Mouse (Mus musculus) intestine, embryonic 14.5 days (tissue): ENCODE results near the gene Ostm1. TPM values are rescaled to one million over a fixed set of nuclear protein-coding genes. Genes with fewer than 3 reads are reported as not detected.

Experiments
- ATAC-seq: fragments of 200-750 bp; cut with Nextera tagmentation; replicated peaks from 2 replicates; pipeline ENCODE4 v1.8.0; 2017; ENCODE audit warnings: low read depth, moderate number of reproducible peaks, moderate TSS enrichment, moderate library complexity; ENCODE audit not compliant: low FRiP score, low TSS enrichment
- DNase-seq: peaks from one replicate; pipeline ENCODE4 v3.0.0-alpha.2; 2018; ENCODE audit warnings: low spot score
- H3K27ac ChIP-seq: fragments of 300-500 bp; sonication (generic); 2 replicates; pipeline ENCODE4 v1.5.1; 2014; ENCODE audit warnings: low read depth, mild to moderate bottlenecking, control low read depth
- H3K27me3 ChIP-seq: fragments of 300-500 bp; sonication (generic); replicated peaks from 2 replicates; pipeline ENCODE4 v1.6.1; 2014; ENCODE audit warnings: low read length, control low read depth; ENCODE audit not compliant: control insufficient read depth, insufficient read depth
- H3K36me3 ChIP-seq: fragments of 300-500 bp; sonication (generic); 2 replicates; pipeline ENCODE4 v1.6.1; 2014; ENCODE audit warnings: low read length, control low read depth; ENCODE audit not compliant: control insufficient read depth, insufficient read depth
- H3K4me1 ChIP-seq: fragments of 300-500 bp; sonication (generic); replicated peaks from 2 replicates; pipeline ENCODE4 v1.6.1; 2014; ENCODE audit warnings: low read length, control low read depth, mixed read lengths; ENCODE audit not compliant: control insufficient read depth, insufficient read depth
- H3K4me2 ChIP-seq: fragments of 300-500 bp; sonication (generic); 2 replicates; pipeline ENCODE4 v1.6.1; 2014; ENCODE audit warnings: low read length
- H3K4me3 ChIP-seq: fragments of 300-500 bp; sonication (generic); 2 replicates; pipeline ENCODE4 v1.5.1; 2014; ENCODE audit warnings: low read depth, low read length, control low read depth, mixed read lengths
- H3K9ac ChIP-seq: fragments of 300-500 bp; sonication (generic); 2 replicates; pipeline ENCODE4 v1.6.1; 2014; ENCODE audit warnings: mild to moderate bottlenecking, low read length
- H3K9me3 ChIP-seq: fragments of 300-500 bp; sonication (generic); 2 replicates; pipeline ENCODE4 v1.6.1; 2016; ENCODE audit warnings: low read length, control low read depth; ENCODE audit not compliant: control insufficient read depth
- WGBS: fragments of 180-500 bp; shearing (Covaris S2); extraction: QIAGEN DNeasy Blood & Tissue Kit; methylation state at CpG from one replicate; pipeline ENCODE4 v1.1.7; 2014; 5-methylcytosine and 5-hydroxymethylcytosine counted together
- polyA plus RNA-seq: library from polyadenylated mRNA; unstranded; fragments of >200 nt; fragmentation: Nextera tagmentation; extraction: Ambion mirVana; gene quantifications from 2 replicates; pipeline ENCODE4 v1.2.1, GENCODE M21; 2014

Gene Ostm1
- polyA plus RNA-seq, result 13.0 and 13.7 TPM in 2 replicates

- Histone ChIP-seq H3K9me3 (peaks cover 4% of the 10 kb centered on the region; the same call in 1 of the 2 replicates), H3K9ac (no peak within 1 kb of the TSS), H3K4me2 (0 out of 2 replicates have a peak within 1 kb of the TSS, but pooled peaks have one; percentile 11), H3K4me3 (no peak within 1 kb of the TSS; the same call in 1 of the 2 replicates), H3K36me3 (no peaks in the 10 kb centered on the region), H3K4me1 (no peaks in the 10 kb centered on the region), H3K27me3 (peaks cover 98% of the 10 kb centered on the region), H3K27ac (no peak within 1 kb of the TSS)
- ATAC-seq (no peak), DNase-seq (no peak)
- WGBS, result under 1% methylated on average over 43 of the region's 43 CpGs
Observed at GRCm38 (mm10) chr10:42583157-42583872, at the start of gene Ostm1, which contains the start of gene Nr2e1. Gene Ostm1, plus strand, starts transcription at chr10:42583822. Gene Nr2e1, minus strand, starts transcription at chr10:42583632.

DNA sequence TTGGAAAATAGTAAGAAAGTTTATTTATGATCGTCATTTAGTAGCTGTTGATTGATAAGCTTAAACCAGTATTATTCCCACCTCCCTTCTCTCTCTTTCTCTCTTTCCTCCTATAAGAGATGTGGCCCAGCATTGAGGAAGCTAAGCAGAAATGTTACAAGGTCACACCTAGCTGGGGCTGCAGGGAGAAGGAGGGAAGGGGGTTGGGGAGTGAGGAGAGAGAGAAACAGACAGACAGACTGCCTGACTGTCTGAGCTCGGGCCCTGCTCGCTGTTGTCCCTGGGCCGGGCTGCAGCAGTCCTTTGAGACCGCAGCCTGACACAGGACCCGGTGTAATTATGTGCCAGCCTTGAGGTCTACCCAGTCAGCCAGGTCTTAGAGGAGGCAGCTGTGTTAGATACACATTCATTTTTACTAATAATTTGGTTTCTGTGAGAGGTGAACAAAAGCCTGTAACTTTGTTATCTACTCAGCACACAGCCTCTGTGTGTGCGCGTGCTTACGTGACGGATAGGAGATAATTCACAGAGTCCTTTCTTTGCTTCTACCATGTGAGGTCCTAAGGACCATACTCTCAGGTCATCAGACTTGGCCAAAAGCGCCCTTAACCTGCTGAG, 49.7 kb upstream of the Ostm1 start:
- no peak for ATAC-seq

DNA sequence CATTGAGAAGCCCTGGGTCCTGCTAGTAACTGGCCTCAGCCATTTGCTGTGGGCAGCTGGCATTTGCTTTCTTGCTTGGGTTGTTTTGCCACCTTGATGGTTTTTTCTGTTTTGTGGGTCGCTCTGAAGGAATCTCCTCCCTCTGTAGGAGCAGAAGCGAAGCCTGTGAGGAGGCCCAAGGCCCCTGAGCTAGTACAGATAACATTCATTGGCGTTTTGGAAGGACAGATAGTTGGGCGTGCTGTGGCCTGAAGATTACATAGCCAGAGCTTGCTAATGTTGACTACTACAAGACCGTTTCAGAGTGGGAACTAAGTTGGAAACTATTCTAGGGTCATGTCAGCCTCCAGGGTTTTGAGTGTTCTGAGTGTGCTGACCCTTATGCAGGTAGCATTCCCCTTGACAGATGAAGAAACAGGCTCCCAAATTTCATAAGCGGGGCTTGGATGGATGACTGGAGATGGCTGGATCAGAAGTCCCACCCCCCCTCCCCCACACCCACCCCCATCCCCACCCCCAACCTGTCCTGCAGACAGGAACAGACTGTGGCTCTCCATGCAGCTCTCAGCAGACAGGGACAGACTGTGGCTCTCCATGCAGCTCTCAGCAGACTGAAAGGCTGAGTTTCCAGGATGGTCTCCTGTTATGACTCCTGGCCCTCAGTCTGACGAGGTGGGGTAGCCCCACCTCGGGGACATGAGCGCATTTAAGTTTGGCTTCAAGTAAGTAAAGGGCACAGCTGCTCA, 45.9 kb upstream of the Ostm1 start:
- 87% methylated on average over 9 of the region's 9 CpGs for WGBS

More for the DNA sequence above, 49.7 kb upstream of the Ostm1 start:
- H3K9me3 ChIP-seq, result no peaks in the 10 kb centered on the region
- no peak overlapping the region for H3K4me2 ChIP-seq
- H3K36me3 ChIP-seq, result peaks cover 56% of the 10 kb centered on the region
- no peak overlapping the region for H3K4me3 ChIP-seq
- H3K9ac ChIP-seq, result no peak overlapping the region
- no peak for DNase-seq
- H3K27ac ChIP-seq, result no peak overlapping the region
- no peaks in the 10 kb centered on the region for H3K4me1 ChIP-seq
- WGBS, result 87% methylated on average over 11 of the region's 11 CpGs
- H3K27me3 ChIP-seq, result no peaks in the 10 kb centered on the region

DNA sequence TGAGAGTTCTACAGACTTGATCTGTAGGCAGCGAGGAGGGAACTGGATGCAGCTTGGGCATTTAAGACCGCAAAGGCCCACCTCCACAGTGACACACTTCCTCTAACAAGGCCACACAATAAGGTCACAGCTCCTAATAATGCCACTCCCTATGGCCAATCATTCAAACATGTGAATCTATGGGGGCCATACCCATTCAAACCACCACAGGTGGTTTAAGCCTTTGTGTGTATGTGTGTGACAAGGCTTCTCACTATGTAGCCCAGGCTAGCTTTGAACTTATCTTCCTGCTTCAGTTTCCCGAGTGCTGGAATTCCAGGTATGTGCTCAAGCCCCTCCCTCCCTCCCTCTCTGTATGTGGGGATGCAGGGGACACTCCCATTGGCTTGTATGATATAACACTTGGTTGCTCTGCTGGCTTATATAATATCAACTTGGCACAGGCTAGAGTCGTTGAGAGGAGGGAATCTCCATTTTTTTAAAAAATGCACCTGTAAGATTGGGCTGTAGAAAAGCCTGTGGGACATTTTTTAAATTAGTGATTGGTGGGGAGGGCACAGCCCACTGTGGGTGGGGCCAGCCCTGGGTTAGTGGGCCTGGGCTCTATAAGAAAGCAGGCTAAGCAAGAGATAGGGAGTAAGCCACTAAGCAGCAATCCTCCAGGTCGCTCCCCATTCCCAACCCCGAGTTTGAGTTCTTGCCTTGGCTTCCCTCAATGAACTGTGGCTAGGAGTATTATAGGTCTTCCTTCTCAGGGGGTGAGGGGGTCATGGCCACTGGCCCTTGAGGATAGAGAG, 37.7 kb upstream of the Ostm1 start:
- Histone ChIP-seq H3K9me3 (no peaks in the 10 kb centered on the region), H3K27ac (no peak overlapping the region), H3K36me3 (no peaks in the 10 kb centered on the region), H3K27me3 (no peaks in the 10 kb centered on the region), H3K4me1 (no peaks in the 10 kb centered on the region), H3K4me3 (no peak overlapping the region), H3K4me2 (no peak overlapping the region), H3K9ac (no peak overlapping the region)
- no peak for DNase-seq
- WGBS, result 74% methylated on average over 6 of the region's 6 CpGs
- no peak for ATAC-seq

More for the DNA sequence above, 45.9 kb upstream of the Ostm1 start:
- no peak for DNase-seq
- H3K4me2 ChIP-seq, result no peak overlapping the region
- no peak for ATAC-seq
- peaks cover 34% of the 10 kb centered on the region for H3K36me3 ChIP-seq
- H3K9ac ChIP-seq, result no peak overlapping the region
- H3K9me3 ChIP-seq, result no peaks in the 10 kb centered on the region
- no peaks in the 10 kb centered on the region for H3K27me3 ChIP-seq
- no peak overlapping the region for H3K27ac ChIP-seq
- H3K4me1 ChIP-seq, result no peaks in the 10 kb centered on the region
- no peak overlapping the region for H3K4me3 ChIP-seq

DNA sequence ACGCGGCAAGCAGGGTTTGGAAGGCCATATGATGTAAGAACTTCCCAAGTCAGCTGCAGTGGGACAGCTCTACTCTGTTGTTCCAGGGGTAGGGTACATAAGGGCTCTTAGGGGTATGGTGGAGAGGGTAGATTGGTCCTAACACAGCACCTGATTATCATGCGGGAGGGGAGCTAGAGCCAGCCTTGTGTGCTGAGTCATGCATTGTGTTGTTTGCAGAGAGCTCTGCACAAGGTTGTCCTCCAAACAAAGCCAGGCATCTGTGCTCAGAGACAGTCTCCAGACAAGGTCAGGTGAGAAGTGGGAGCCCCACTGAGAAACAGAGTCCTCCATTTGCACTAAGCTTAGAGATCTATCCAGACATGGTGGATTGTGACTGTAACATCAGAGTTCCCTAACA, 37.1 kb upstream of the Ostm1 start:
- Histone ChIP-seq H3K27me3 (no peaks in the 10 kb centered on the region), H3K36me3 (no peaks in the 10 kb centered on the region), H3K4me1 (no peaks in the 10 kb centered on the region), H3K4me3 (no peak overlapping the region), H3K9ac (no peak overlapping the region), H3K4me2 (no peak overlapping the region), H3K27ac (no peak overlapping the region), H3K9me3 (no peaks in the 10 kb centered on the region)
- 90% methylated on average over 3 of the region's 3 CpGs for WGBS
- no peak for ATAC-seq
- no peak for DNase-seq

- no peaks in the 10 kb centered on the region for H3K36me3 ChIP-seq
- no peaks in the 10 kb centered on the region for H3K9me3 ChIP-seq
- ATAC-seq (no peak), DNase-seq (no peak)
- H3K9ac ChIP-seq, result no peak overlapping the region
- no peak overlapping the region for H3K27ac ChIP-seq
- no peaks in the 10 kb centered on the region for H3K4me1 ChIP-seq
- 75% methylated on average over 5 of the region's 5 CpGs for WGBS
- H3K4me3 ChIP-seq, result no peak overlapping the region
- peaks cover 16% of the 10 kb centered on the region for H3K27me3 ChIP-seq
- H3K4me2 ChIP-seq, result no peak overlapping the region
Observed at GRCm38 (mm10) chr10:42559581-42560200, 23.9 kb upstream of the Ostm1 start.

- no peak overlapping the region for H3K27ac ChIP-seq
- peaks cover 36% of the 10 kb centered on the region for H3K27me3 ChIP-seq
- H3K9me3 ChIP-seq, result no peaks in the 10 kb centered on the region
- no peak overlapping the region for H3K9ac ChIP-seq
- DNase-seq (peak; percentile 84), ATAC-seq (no peak)
- 1% methylated on average over 12 of the region's 12 CpGs for WGBS
- no peak overlapping the region for H3K4me3 ChIP-seq
- H3K36me3 ChIP-seq, result no peaks in the 10 kb centered on the region
- H3K4me1 ChIP-seq, result no peaks in the 10 kb centered on the region
- no peak overlapping the region; the same call in 1 of the 2 replicates for H3K4me2 ChIP-seq
Observed at GRCm38 (mm10) chr10:42562272-42562671, 21.4 kb upstream of the Ostm1 start.

DNA sequence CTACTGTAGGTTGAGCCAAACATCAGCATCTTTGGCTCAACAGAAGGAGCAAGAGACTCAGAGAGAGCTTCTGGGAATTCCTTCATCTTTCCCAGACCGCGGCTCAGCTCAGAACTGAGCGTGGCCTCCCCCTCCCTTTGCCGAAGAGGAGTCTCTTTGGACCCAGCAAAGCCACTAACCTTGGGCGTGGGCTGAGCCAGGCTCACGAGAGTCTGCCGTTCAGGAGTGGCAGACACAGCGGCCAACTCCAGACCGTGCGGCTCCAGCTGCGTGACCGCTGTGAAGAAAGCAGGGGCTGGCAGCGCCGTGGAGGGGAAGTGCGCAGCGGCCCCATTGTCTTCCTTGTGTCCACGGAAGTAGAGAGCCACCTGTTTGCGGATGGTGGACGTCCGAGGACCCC, 11.1 kb upstream of the Ostm1 start:
- ATAC-seq, result no peak
- peak; percentile 52 for DNase-seq
- Histone ChIP-seq H3K27me3 (peaks cover 100% of the 10 kb centered on the region), H3K9ac (no peak overlapping the region), H3K36me3 (no peaks in the 10 kb centered on the region), H3K4me3 (no peak overlapping the region), H3K9me3 (no peaks in the 10 kb centered on the region), H3K4me1 (no peaks in the 10 kb centered on the region), H3K4me2 (no peak overlapping the region), H3K27ac (no peak overlapping the region)
- WGBS, result under 1% methylated on average over 20 of the region's 20 CpGs
